Mouse (Mus musculus): ENCODE results near the gene 4933402J07Rik.

- TF ChIP-seq EP300 (IDR thresholded peaks at IDR 0.05; ENCODE audit: low read depth) (no peak), CTCF (IDR thresholded peaks at IDR 0.05; ENCODE audit: low read depth) (no peak)
These were observed 6.9 kb downstream of the 4933402J07Rik start for GRCm38 (mm10) chr8:87570564-87570855.
